Mouse (Mus musculus): ENCODE measurements at regions not wholly inside any gene's neighbourhood (a gene's known extent, or its start where the extent isn't known, plus 50 kb on each side); places are given as distances from the start of the nearest gene placed in this dataset.

- TF ChIP-seq POLR2A (IDR thresholded peaks at IDR 0.05; ENCODE audit: extremely low read depth, insufficient read depth, low read length) (no peak), CTCF (IDR thresholded peaks at IDR 0.05; ENCODE audit: extremely low read depth, insufficient read depth, low read length) (peak; percentile 46)
Measured at GRCm38 (mm10) chr7:143951172-143951571, 50.6 kb upstream of the Shank2 start.

More at GRCm38 (mm10) chr7:143951172-143951571, 50.6 kb upstream of the Shank2 start:
- Histone ChIP-seq H3K4me1 (ENCODE audit: control insufficient read depth, insufficient read depth, low read length) (no peaks in the 10 kb centered on the region), H3K4me3 (ENCODE audit: insufficient read depth, low read length) (no peak overlapping the region), H3K27ac (ENCODE audit: insufficient read depth, low read length) (no peak overlapping the region)

All from cortical plate, adult 2 months (tissue).